Mouse (Mus musculus) forebrain, embryonic 11.5 days (tissue): Measurements from ENCODE around the gene Gm49353. TPM values are rescaled to one million over a fixed set of nuclear protein-coding genes. Genes with fewer than 3 reads are reported as not detected.

Source experiments
- ATAC-seq: fragments of 200-750 bp; cut with Nextera tagmentation; replicated peaks from 2 replicates; pipeline ENCODE4 v1.8.0; 2017; ENCODE audit warnings: moderate TSS enrichment; ENCODE audit not compliant: low FRiP score
- DNase-seq: peaks from one replicate; pipeline ENCODE4 v3.0.0-alpha.2; 2017; ENCODE audit warnings: low spot score
- H3K27ac ChIP-seq: fragments of 300-500 bp; sonication (generic); 2 replicates; pipeline ENCODE4 v1.5.1; 2014; ENCODE audit warnings: low read depth, low read length
- H3K27me3 ChIP-seq: fragments of 300-500 bp; sonication (generic); 2 replicates; pipeline ENCODE4 v1.6.1; 2014; ENCODE audit warnings: mild to moderate bottlenecking, low read length, mixed read lengths; ENCODE audit not compliant: control insufficient read depth, insufficient read depth
- H3K36me3 ChIP-seq: fragments of 300-500 bp; sonication (generic); 2 replicates; pipeline ENCODE4 v1.6.1; 2014; ENCODE audit warnings: mild to moderate bottlenecking, low read length, moderate library complexity, mixed read lengths; ENCODE audit not compliant: control insufficient read depth, insufficient read depth
- H3K4me1 ChIP-seq: fragments of 300-500 bp; sonication (generic); replicated peaks from 2 replicates; pipeline ENCODE4 v1.6.1; 2014; ENCODE audit warnings: low read length, mixed read lengths; ENCODE audit not compliant: control insufficient read depth, insufficient read depth
- H3K4me2 ChIP-seq: fragments of 300-500 bp; sonication (generic); 2 replicates; pipeline ENCODE4 v1.6.1; 2014; ENCODE audit warnings: low read depth, mild to moderate bottlenecking, low read length, moderate library complexity, mixed read lengths; ENCODE audit not compliant: severe bottlenecking
- H3K4me3 ChIP-seq: fragments of 300-500 bp; sonication (generic); 2 replicates; pipeline ENCODE4 v1.5.1; 2014; ENCODE audit warnings: low read depth, low read length
- H3K9ac ChIP-seq: fragments of 300-500 bp; sonication (generic); 2 replicates; pipeline ENCODE4 v1.6.1; 2014; ENCODE audit warnings: low read length
- H3K9me3 ChIP-seq: fragments of 300-500 bp; sonication (generic); 2 replicates; pipeline ENCODE4 v1.6.1; 2016; ENCODE audit warnings: low read length, mixed read lengths; ENCODE audit not compliant: control insufficient read depth
- WGBS: fragments of 180-500 bp; shearing (Covaris S2); extraction: QIAGEN DNeasy Blood & Tissue Kit; methylation state at CpG from one replicate; pipeline ENCODE4 v1.1.7; 2014; 5-methylcytosine and 5-hydroxymethylcytosine counted together
- polyA plus RNA-seq: library from polyadenylated mRNA; unstranded; fragments of >200 nt; fragmentation: Nextera tagmentation; extraction: Ambion mirVana; gene quantifications from 2 replicates; pipeline ENCODE4 v1.2.1, GENCODE M21; 2014

Gene Gm49353
- 4.5 and 5.3 TPM in 2 replicates for polyA plus RNA-seq

DNA sequence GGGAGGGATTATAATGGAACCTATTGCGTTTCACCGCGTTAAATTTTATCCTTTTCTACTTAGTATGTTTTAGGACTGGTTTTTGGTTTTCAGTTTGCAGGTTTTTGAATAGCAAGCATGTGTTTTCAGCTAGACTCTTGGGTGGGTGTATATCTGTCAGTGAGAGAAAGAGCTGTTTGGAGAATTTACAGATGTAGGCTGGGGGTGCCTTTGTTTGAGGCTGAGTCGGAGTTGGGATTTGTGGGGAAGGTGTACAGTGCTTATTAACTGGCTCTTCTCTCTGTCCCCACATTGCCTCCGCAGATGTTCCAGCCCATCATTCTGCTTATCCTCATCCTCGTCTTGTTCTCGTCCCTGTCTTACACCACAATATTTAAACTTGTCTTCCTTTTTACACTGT is at the start of gene Gm49353:
TSS of gene Gm49353 (plus strand) at position 313 of the 400 bp plus-strand sequence.
- Histone ChIP-seq H3K36me3 (peaks cover 15% of the 10 kb centered on the region), H3K27me3 (no peaks in the 10 kb centered on the region), H3K4me2 (no peak within 1 kb of the TSS), H3K9me3 (peaks cover 6% of the 10 kb centered on the region; the same call in 1 of the 2 replicates), H3K4me3 (no peak within 1 kb of the TSS), H3K4me1 (no peaks in the 10 kb centered on the region), H3K9ac (no peak within 1 kb of the TSS), H3K27ac (no peak within 1 kb of the TSS)
- no peak for DNase-seq
- WGBS: 92% methylated on average over 7 of the region's 7 CpGs
- no peak for ATAC-seq

- H3K4me2 ChIP-seq: no peak overlapping the region
- H3K9ac ChIP-seq: no peak overlapping the region
- no peaks in the 10 kb centered on the region for H3K27me3 ChIP-seq
- no peak for DNase-seq
- H3K36me3 ChIP-seq: no peaks in the 10 kb centered on the region; the same call in 1 of the 2 replicates
- H3K4me3 ChIP-seq: no peak overlapping the region
- no peaks in the 10 kb centered on the region for H3K9me3 ChIP-seq
- H3K4me1 ChIP-seq: no peaks in the 10 kb centered on the region
- H3K27ac ChIP-seq: no peak overlapping the region
- WGBS: 88% methylated on average over 3 of the region's 3 CpGs
- ATAC-seq: no peak
These were observed 43.5 kb upstream of the Gm49353 start for GRCm38 (mm10) chr10:29155304-29155703.

DNA sequence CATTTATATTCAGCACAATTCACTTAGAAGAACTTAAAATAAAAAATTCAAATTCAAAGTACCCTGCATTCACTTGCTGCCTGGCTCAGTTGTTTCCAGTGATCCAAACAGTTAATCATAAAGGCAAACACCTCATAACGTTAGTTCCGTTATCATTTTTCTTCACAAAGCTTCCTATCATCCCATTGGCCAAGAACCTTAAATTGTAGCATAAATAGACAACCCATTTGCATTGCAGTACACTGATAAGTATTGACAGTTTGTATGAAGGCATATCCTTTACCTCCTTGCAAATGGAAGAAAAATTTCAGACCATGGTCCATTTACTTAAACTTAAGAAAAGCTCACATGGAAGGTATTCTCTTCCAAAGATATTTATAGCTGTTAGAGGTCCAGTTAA is 37.1 kb upstream of the Gm49353 start:
- Histone ChIP-seq H3K27ac (no peak overlapping the region), H3K27me3 (no peaks in the 10 kb centered on the region), H3K9ac (no peak overlapping the region), H3K4me3 (no peak overlapping the region), H3K4me2 (no peak overlapping the region), H3K4me1 (no peaks in the 10 kb centered on the region), H3K9me3 (no peaks in the 10 kb centered on the region), H3K36me3 (no peaks in the 10 kb centered on the region)
- ATAC-seq (no peak), DNase-seq (no peak)
- 93% methylated on average over 2 of the region's 2 CpGs for WGBS

DNA sequence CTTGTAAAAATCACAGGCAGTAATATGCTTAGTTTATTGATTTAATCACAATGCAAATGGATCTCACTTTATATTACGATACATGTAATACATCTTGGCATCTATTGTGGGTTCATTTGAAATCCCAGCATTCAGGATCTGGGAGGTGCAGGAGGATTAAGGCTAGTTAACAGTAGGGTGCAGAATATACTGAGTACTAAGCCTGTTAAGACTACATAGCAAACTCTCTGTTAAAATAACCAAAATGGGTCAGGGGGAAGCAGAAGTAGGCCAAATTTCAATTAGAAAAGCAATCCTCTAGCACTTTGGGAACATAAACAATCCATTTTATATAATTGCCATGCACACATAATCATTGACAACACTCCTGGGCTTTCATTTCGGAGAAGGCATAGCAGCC is 25.0 kb upstream of the Gm49353 start:
- no peaks in the 10 kb centered on the region for H3K4me1 ChIP-seq
- H3K9ac ChIP-seq: no peak overlapping the region
- H3K27me3 ChIP-seq: no peaks in the 10 kb centered on the region
- H3K4me2 ChIP-seq: no peak overlapping the region
- no peak overlapping the region for H3K4me3 ChIP-seq
- H3K9me3 ChIP-seq: peaks cover 4% of the 10 kb centered on the region; the same call in 1 of the 2 replicates
- 90% methylated on average over 2 of the region's 2 CpGs for WGBS
- DNase-seq (no peak), ATAC-seq (no peak)
- peaks cover 5% of the 10 kb centered on the region; the same call in 1 of the 2 replicates for H3K36me3 ChIP-seq
- H3K27ac ChIP-seq: no peak overlapping the region

DNA sequence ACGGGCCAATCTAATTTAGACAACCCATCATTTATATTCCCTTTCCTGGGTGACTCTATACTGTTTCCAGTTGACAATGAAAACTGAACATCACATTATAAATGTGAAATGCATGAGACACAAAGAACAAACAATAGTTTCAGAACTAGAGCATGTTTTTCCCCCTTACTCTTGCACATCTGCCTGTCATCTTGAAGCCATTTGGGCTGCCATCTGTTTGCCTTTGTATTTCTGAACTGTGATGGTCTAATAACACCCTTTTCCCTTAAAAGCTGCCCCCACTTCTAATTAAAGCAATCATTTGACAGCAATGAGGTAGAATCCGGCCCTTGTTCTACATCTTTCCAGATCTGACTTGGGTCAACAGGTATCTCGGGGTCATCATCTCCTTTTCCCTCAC is 23.1 kb upstream of the Gm49353 start:
- ATAC-seq (no peak), DNase-seq (no peak)
- H3K4me3 ChIP-seq: no peak overlapping the region
- no peak overlapping the region for H3K4me2 ChIP-seq
- 81% methylated on average over 3 of the region's 3 CpGs for WGBS
- no peak overlapping the region for H3K9ac ChIP-seq
- no peak overlapping the region for H3K27ac ChIP-seq
- H3K27me3 ChIP-seq: no peaks in the 10 kb centered on the region
- no peaks in the 10 kb centered on the region for H3K4me1 ChIP-seq
- H3K9me3 ChIP-seq: peaks cover 4% of the 10 kb centered on the region; the same call in 1 of the 2 replicates
- peaks cover 5% of the 10 kb centered on the region; the same call in 1 of the 2 replicates for H3K36me3 ChIP-seq

GRCm38 (mm10) chr10:29176881-29177280 is 21.9 kb upstream of the Gm49353 start:
- H3K9me3 ChIP-seq: no peaks in the 10 kb centered on the region
- H3K4me3 ChIP-seq: no peak overlapping the region
- no peak overlapping the region for H3K4me2 ChIP-seq
- DNase-seq: no peak
- no peak overlapping the region for H3K27ac ChIP-seq
- no peaks in the 10 kb centered on the region for H3K27me3 ChIP-seq
- 77% methylated on average over 4 of the region's 4 CpGs for WGBS
- H3K9ac ChIP-seq: no peak overlapping the region
- no peaks in the 10 kb centered on the region; the same call in 1 of the 2 replicates for H3K36me3 ChIP-seq
- ATAC-seq: no peak
- H3K4me1 ChIP-seq: no peaks in the 10 kb centered on the region

DNA sequence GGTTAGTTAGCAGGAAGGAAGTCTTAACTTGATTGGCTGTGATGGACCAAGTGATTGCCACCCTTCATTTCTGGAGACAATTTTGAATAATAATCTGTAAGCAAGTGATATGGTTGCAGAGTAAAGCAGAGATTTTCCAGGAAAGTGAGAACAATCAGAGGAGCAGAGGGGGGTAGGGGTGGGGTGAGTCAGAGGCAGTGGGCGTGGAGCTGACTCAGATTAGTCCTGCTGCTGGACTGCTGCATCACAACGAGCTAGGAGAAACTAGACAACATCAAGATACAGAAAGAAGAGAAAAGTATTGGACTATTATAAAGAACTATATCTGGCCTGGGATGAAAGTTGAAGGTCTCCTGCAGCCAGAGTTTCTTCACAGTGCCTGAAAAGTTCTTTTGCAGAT is 20.8 kb upstream of the Gm49353 start:
- no peaks in the 10 kb centered on the region for H3K27me3 ChIP-seq
- H3K27ac ChIP-seq: no peak overlapping the region
- no peak overlapping the region for H3K9ac ChIP-seq
- no peak overlapping the region for H3K4me2 ChIP-seq
- H3K4me1 ChIP-seq: no peaks in the 10 kb centered on the region
- DNase-seq (no peak), ATAC-seq (no peak)
- WGBS: 47% methylated on average over 2 of the region's 2 CpGs
- H3K36me3 ChIP-seq: peaks cover 3% of the 10 kb centered on the region; the same call in 1 of the 2 replicates
- no peaks in the 10 kb centered on the region for H3K9me3 ChIP-seq
- no peak overlapping the region for H3K4me3 ChIP-seq

- DNase-seq: no peak
- no peak overlapping the region for H3K9ac ChIP-seq
These were observed 18.5 kb upstream of the Gm49353 start for GRCm38 (mm10) chr10:29180210-29180609.

DNA sequence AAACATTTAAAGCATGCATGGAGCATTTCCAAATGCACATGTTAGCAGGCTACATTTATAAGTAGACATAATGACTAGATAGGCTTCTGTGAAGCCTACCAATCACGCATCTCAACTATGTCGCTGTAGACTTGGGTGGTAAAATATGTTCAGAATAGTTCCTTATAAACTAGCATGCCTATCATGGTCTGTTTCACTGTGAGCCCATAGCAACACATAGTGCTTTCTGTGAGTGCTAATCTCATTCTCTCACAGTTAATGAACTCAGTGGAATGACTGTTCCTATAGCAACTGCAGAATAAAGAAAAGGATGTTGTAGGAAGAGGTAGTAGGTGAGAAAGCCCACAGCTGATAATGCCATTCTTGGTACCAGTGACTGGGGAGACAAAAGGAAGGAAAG is 17.7 kb upstream of the Gm49353 start:
- H3K4me1 ChIP-seq: no peaks in the 10 kb centered on the region
- no peak overlapping the region for H3K9ac ChIP-seq
- no peak overlapping the region for H3K4me3 ChIP-seq
- ATAC-seq (peak; percentile 65; the same call in 1 of the 2 replicates), DNase-seq (no peak)
- H3K36me3 ChIP-seq: peaks cover 3% of the 10 kb centered on the region; the same call in 1 of the 2 replicates
- H3K27ac ChIP-seq: no peak overlapping the region
- 63% methylated on average over 2 of the region's 2 CpGs for WGBS
- H3K9me3 ChIP-seq: no peaks in the 10 kb centered on the region
- H3K4me2 ChIP-seq: no peak overlapping the region
- no peaks in the 10 kb centered on the region for H3K27me3 ChIP-seq

More at GRCm38 (mm10) chr10:29180210-29180609, 18.5 kb upstream of the Gm49353 start:
- ATAC-seq: no peak
- Histone ChIP-seq H3K4me1 (no peaks in the 10 kb centered on the region), H3K36me3 (peaks cover 3% of the 10 kb centered on the region; the same call in 1 of the 2 replicates), H3K27ac (no peak overlapping the region), H3K9me3 (no peaks in the 10 kb centered on the region), H3K4me3 (no peak overlapping the region), H3K4me2 (no peak overlapping the region), H3K27me3 (no peaks in the 10 kb centered on the region)
- 88% methylated on average over 3 of the region's 3 CpGs for WGBS
